9 mouse cellular contexts compared by ENCODE assay signal in the genomic region with DNA sequence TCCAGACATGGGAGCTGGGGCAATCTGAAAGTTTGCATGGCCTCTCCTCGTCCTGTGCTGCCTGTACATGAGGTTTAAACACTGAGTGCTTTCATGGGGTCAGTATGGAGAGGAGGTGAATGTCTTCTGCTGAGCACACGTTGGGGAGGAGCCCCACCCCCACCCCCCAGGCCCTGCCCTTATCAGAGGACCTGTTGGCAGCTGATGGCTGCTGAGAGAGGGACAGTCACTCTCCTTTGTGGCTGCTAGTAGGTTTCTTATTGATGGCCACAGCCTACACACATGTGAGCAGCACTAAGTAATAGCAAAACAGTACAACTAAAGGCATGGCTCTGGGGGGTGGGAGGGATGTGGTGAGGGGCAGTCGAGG.
DNase-seq lines count a peak whose midpoint lies in the region; ATAC-seq lines count a peak whose summit lies in the region.
"Had no signal": no experiment of that assay in that cellular context is flagged by ENCODE, and none has a peak within 500 bp of the region (broad histone marks: within the 10 kb centered on the region; RNA-seq: fewer than 3 reads in every experiment).

No protein-coding gene starts in this region.

- peak overlapping the region; percentile 53 for H3K4me2 ChIP-seq in heart, embryonic 11.5 days
- H3K4me2 ChIP-seq in lung, embryonic 15.5 days, result peak overlapping the region; percentile 16; the same call in 1 of the 2 replicates
- peak overlapping the region; percentile 18 for H3K4me2 ChIP-seq in limb, embryonic 12.5 days
- H3K4me2 ChIP-seq in stomach, embryonic 15.5 days, result peak overlapping the region; percentile 40

- WGBS in heart, embryonic 11.5 days (ENCODE audit: insufficient replicate concordance), result 24% methylated on average over 3 of the region's 3 CpGs
- 45% methylated on average over 3 of the region's 3 CpGs for WGBS in lung, embryonic 15.5 days
- 46% methylated on average over 3 of the region's 3 CpGs for WGBS in limb, embryonic 12.5 days
- 53% methylated on average over 3 of the region's 3 CpGs for WGBS in stomach, embryonic 15.5 days

- H3K27ac ChIP-seq in heart, embryonic 11.5 days (ENCODE audit: low read depth, low read length), result no peak overlapping the region
- H3K27ac ChIP-seq in lung, embryonic 15.5 days, result no peak overlapping the region
- peak overlapping the region; percentile 50; the same call in 1 of the 2 replicates for H3K27ac ChIP-seq in limb, embryonic 12.5 days
- H3K27ac ChIP-seq in stomach, embryonic 15.5 days, result no peak overlapping the region

- 0 out of 2 replicates have a peak, but pooled peaks cover 2% of the 10 kb centered on the region for H3K36me3 ChIP-seq in heart, embryonic 11.5 days (ENCODE audit: control insufficient read depth, insufficient read depth, low read length)
- no peaks in the 10 kb centered on the region for H3K36me3 ChIP-seq in lung, embryonic 15.5 days
- H3K36me3 ChIP-seq in limb, embryonic 12.5 days, result peaks cover 6% of the 10 kb centered on the region; the same call in 1 of the 2 replicates
- no peaks in the 10 kb centered on the region for H3K36me3 ChIP-seq in stomach, embryonic 15.5 days

- no peaks in the 10 kb centered on the region for H3K9me3 ChIP-seq in heart, embryonic 11.5 days (replicated peaks; ENCODE audit: control insufficient read depth, low read length)
- no peaks in the 10 kb centered on the region for H3K9me3 ChIP-seq in lung, embryonic 15.5 days
- H3K9me3 ChIP-seq in limb, embryonic 12.5 days, result peaks cover 4% of the 10 kb centered on the region; the same call in 1 of the 2 replicates
- H3K9me3 ChIP-seq in stomach, embryonic 15.5 days, result no peaks in the 10 kb centered on the region

- no peak for DNase-seq in heart, postnatal 25 days (ENCODE audit: low spot score)
- no peak for DNase-seq in lung, postnatal 4 days
- DNase-seq in cerebellum, postnatal 36 days, result no peak
- DNase-seq: kidney, adult 2 months had no signal

- intact Hi-C loops in heart, postnatal 25 days (cut with DNase I), result no loop called here

- no peak overlapping the region for H3K4me3 ChIP-seq in heart, embryonic 11.5 days (ENCODE audit: low read depth, low read length)
- H3K4me3 ChIP-seq in lung, embryonic 15.5 days, result no peak overlapping the region
- H3K4me3 ChIP-seq in limb, embryonic 12.5 days (replicated peaks), result no peak overlapping the region
- H3K4me3 ChIP-seq in stomach, embryonic 15.5 days (replicated peaks), result no peak overlapping the region

- peaks cover 12% of the 10 kb centered on the region for H3K4me1 ChIP-seq in heart, embryonic 11.5 days (ENCODE audit: control insufficient read depth, insufficient read depth, low read length)
- peaks cover 23% of the 10 kb centered on the region for H3K4me1 ChIP-seq in lung, embryonic 15.5 days
- peaks cover 54% of the 10 kb centered on the region for H3K4me1 ChIP-seq in limb, embryonic 12.5 days (replicated peaks)
- H3K4me1 ChIP-seq in stomach, embryonic 15.5 days, result peaks cover 10% of the 10 kb centered on the region; the same call in 1 of the 2 replicates

- H3K9ac ChIP-seq in heart, embryonic 11.5 days (ENCODE audit: low read depth, low read length), result peak overlapping the region; percentile 44; the same call in 1 of the 2 replicates
- H3K9ac ChIP-seq in lung, embryonic 15.5 days, result no peak overlapping the region
- no peak overlapping the region for H3K9ac ChIP-seq in limb, embryonic 12.5 days (replicated peaks)
- no peak overlapping the region for H3K9ac ChIP-seq in stomach, embryonic 15.5 days

- peak; percentile 42; the same call in 1 of the 2 replicates for ATAC-seq in heart, embryonic 11.5 days (replicated peaks; ENCODE audit: insufficient number of reproducible peaks, low FRiP score, low TSS enrichment)
- ATAC-seq in lung, embryonic 15.5 days (ENCODE audit: borderline replicate concordance, extremely low read depth, low FRiP score, low TSS enrichment), result no peak
- ATAC-seq in limb, embryonic 12.5 days (ENCODE audit: insufficient number of reproducible peaks, insufficient read depth, low FRiP score, low TSS enrichment, low read depth), result no peak
- no peak for ATAC-seq in stomach, embryonic 15.5 days (ENCODE audit: insufficient read depth, low FRiP score, low read depth)
- ATAC-seq in frontal cortex, adult (ENCODE audit: low TSS enrichment), result no peak

- no peaks in the 10 kb centered on the region for H3K27me3 ChIP-seq in heart, embryonic 11.5 days (ENCODE audit: control insufficient read depth, insufficient read depth, low read length)
- no peaks in the 10 kb centered on the region for H3K27me3 ChIP-seq in lung, embryonic 15.5 days
- H3K27me3 ChIP-seq in limb, embryonic 12.5 days, result no peaks in the 10 kb centered on the region
- no peaks in the 10 kb centered on the region for H3K27me3 ChIP-seq in stomach, embryonic 15.5 days (replicated peaks)
